Mouse (Mus musculus) MEL (cell line): ENCODE data around the gene Dusp12. TPM values are rescaled to one million over a fixed set of nuclear protein-coding genes. Genes with fewer than 3 reads are reported as not detected.
A peak's percentile ranks its signal among the peaks of the same experiment; 100 is the strongest.

Experiments
- DNase-seq: peaks from one replicate; pipeline ENCODE4 v3.0.0; 2011; ENCODE audit warnings: low read depth, low spot score
- H3K27ac ChIP-seq: 2 replicates; pipeline ENCODE4 v1.5.1; 2012; ENCODE audit warnings: low read depth, mild to moderate bottlenecking, control low read depth, low read length, moderate library complexity; ENCODE audit not compliant: control insufficient read depth
- H3K27me3 ChIP-seq, 2 experiments: fragments of 150-350 bp in 1 of 2; sonication (generic) in 1 of 2; 2 replicates each; pipeline ENCODE4 v1.6.1; 2012; ENCODE audit warnings: low read length in 2 of 2, mild to moderate bottlenecking in 2 of 2, improper control_type of control experiment in 1 of 2, moderate library complexity in 1 of 2; ENCODE audit not compliant: insufficient read depth in 2 of 2, control insufficient read depth in 1 of 2
- H3K36me3 ChIP-seq, 2 experiments: 2 replicates each; pipeline ENCODE4 v1.6.1; 2012 to 2014; ENCODE audit warnings: low read length in 2 of 2, improper control_type of control experiment in 1 of 2, inconsistent platforms in 1 of 2, mild to moderate bottlenecking in 1 of 2; ENCODE audit not compliant: insufficient read depth in 2 of 2, control insufficient read depth in 1 of 2
- H3K4me1 ChIP-seq, 2 experiments: fragments of 150-350 bp in 1 of 2; sonication (generic) in 1 of 2; 2 replicates each; pipeline ENCODE4 v1.6.1; 2012; ENCODE audit warnings: low read length in 2 of 2, improper control_type of control experiment in 1 of 2, mild to moderate bottlenecking in 1 of 2; ENCODE audit not compliant: insufficient read depth in 2 of 2, control insufficient read depth in 1 of 2
- H3K4me3 ChIP-seq, 2 experiments: fragments of 150-350 bp in 1 of 2; sonication (generic) in 1 of 2; 2 replicates each; pipeline ENCODE4 v1.5.1; 2012; ENCODE audit warnings: low read depth in 2 of 2, low read length in 2 of 2, mild to moderate bottlenecking in 2 of 2, moderate library complexity in 2 of 2, control low read depth in 1 of 2, improper control_type of control experiment in 1 of 2; ENCODE audit not compliant: control insufficient read depth in 1 of 2, insufficient read depth in 1 of 2
- H3K79me2 ChIP-seq: 2 replicates; pipeline ENCODE4 v1.6.1; 2012; ENCODE audit warnings: mild to moderate bottlenecking, low read length, moderate library complexity; ENCODE audit not compliant: control insufficient read depth, poor library complexity, insufficient read depth
- H3K9ac ChIP-seq: 2 replicates; pipeline ENCODE4 v1.6.1; 2012; ENCODE audit warnings: low read depth, mild to moderate bottlenecking, control low read depth, low read length, moderate library complexity; ENCODE audit not compliant: control insufficient read depth, poor library complexity, severe bottlenecking
- H3K9me3 ChIP-seq: fragments of 150-350 bp; sonication (generic); replicated peaks from 2 replicates; pipeline ENCODE4 v1.6.1; 2012; ENCODE audit warnings: mild to moderate bottlenecking, low read length, improper control_type of control experiment, moderate library complexity; ENCODE audit not compliant: insufficient read depth
- BHLHE40 ChIP-seq: IDR thresholded peaks from 2 replicates; pipeline ENCODE4 v1.6.1; 2012; ENCODE audit warnings: low read depth, mild to moderate bottlenecking, inconsistent platforms, low read length, improper control_type of control experiment, borderline replicate concordance
- E2F4 ChIP-seq: IDR thresholded peaks from 2 replicates; pipeline ENCODE4 v1.6.1; 2011; ENCODE audit warnings: low read depth, low read length, improper control_type of control experiment, borderline replicate concordance
- ELF1 ChIP-seq: IDR thresholded peaks from 2 replicates; pipeline ENCODE4 v1.6.1; 2014; ENCODE audit warnings: low read depth, mild to moderate bottlenecking, inconsistent platforms, low read length, improper control_type of control experiment, moderate library complexity
- GABPA ChIP-seq: IDR thresholded peaks from 2 replicates; pipeline ENCODE4 v1.6.1; 2012; ENCODE audit warnings: low read depth, mild to moderate bottlenecking, inconsistent platforms, low read length, improper control_type of control experiment, moderate library complexity
- JUND ChIP-seq: IDR thresholded peaks from 2 replicates; pipeline ENCODE4 v1.6.1; 2011; ENCODE audit warnings: low read depth, mild to moderate bottlenecking, improper control_type of control experiment, low read length
- MAX ChIP-seq: IDR thresholded peaks from 2 replicates; pipeline ENCODE4 v1.6.1; 2011; ENCODE audit warnings: low read length, improper control_type of control experiment
- MAZ ChIP-seq: IDR thresholded peaks from 2 replicates; pipeline ENCODE4 v1.6.1; 2012; ENCODE audit warnings: low read depth, mild to moderate bottlenecking, inconsistent platforms, low read length, improper control_type of control experiment
- MYB ChIP-seq: IDR thresholded peaks from 2 replicates; pipeline ENCODE4 v1.6.1; 2011; ENCODE audit warnings: mild to moderate bottlenecking, low read depth, low read length, improper control_type of control experiment
- MYC ChIP-seq: IDR thresholded peaks from 2 replicates; pipeline ENCODE4 v1.6.1; 2011; ENCODE audit warnings: low read depth, mild to moderate bottlenecking, low read length, improper control_type of control experiment, moderate library complexity
- NELFE ChIP-seq: IDR thresholded peaks from 2 replicates; pipeline ENCODE4 v1.6.1; 2011; ENCODE audit warnings: low read depth, low read length, improper control_type of control experiment
- NRF1 ChIP-seq: IDR thresholded peaks from 2 replicates; pipeline ENCODE4 v1.6.1; 2014; ENCODE audit warnings: low read depth, mild to moderate bottlenecking, inconsistent platforms, low read length, improper control_type of control experiment, moderate library complexity; ENCODE audit not compliant: poor library complexity, insufficient read depth, severe bottlenecking
- POLR2AphosphoS2 ChIP-seq: IDR thresholded peaks from 2 replicates; pipeline ENCODE4 v1.6.1; 2011; ENCODE audit warnings: low read length, improper control_type of control experiment
- TBP ChIP-seq: IDR thresholded peaks from 2 replicates; pipeline ENCODE4 v1.8.0; 2011; ENCODE audit warnings: low read depth, low read length, improper control_type of control experiment
- TCF12 ChIP-seq: IDR thresholded peaks from 2 replicates; pipeline ENCODE4 v1.6.1; 2014; ENCODE audit warnings: low read depth, mild to moderate bottlenecking, inconsistent platforms, low read length, improper control_type of control experiment, moderate library complexity
- UBTF ChIP-seq: IDR thresholded peaks from 2 replicates; pipeline ENCODE4 v1.6.1; 2012; ENCODE audit warnings: low read depth, mild to moderate bottlenecking, inconsistent platforms, low read length, improper control_type of control experiment, moderate library complexity, borderline replicate concordance; ENCODE audit not compliant: insufficient read depth
- ZC3H11A ChIP-seq: IDR thresholded peaks from 2 replicates; pipeline ENCODE4 v1.6.1; 2012; ENCODE audit warnings: low read depth, mild to moderate bottlenecking, inconsistent platforms, low read length, improper control_type of control experiment
- ZKSCAN1 ChIP-seq: IDR thresholded peaks from 2 replicates; pipeline ENCODE4 v1.6.1; 2012; ENCODE audit warnings: low read depth, mild to moderate bottlenecking, inconsistent platforms, low read length, improper control_type of control experiment, moderate library complexity
- ZMIZ1 ChIP-seq: IDR thresholded peaks from 2 replicates; pipeline ENCODE4 v1.6.1; 2012; ENCODE audit warnings: low read depth, mild to moderate bottlenecking, inconsistent platforms, low read length, improper control_type of control experiment, moderate library complexity
- ZNF384 ChIP-seq: IDR thresholded peaks from 2 replicates; pipeline ENCODE4 v1.6.1; 2012; ENCODE audit warnings: low read depth, mild to moderate bottlenecking, inconsistent platforms, low read length, improper control_type of control experiment
- polyA plus RNA-seq, 2 experiments: library from polyadenylated mRNA; stranded (reverse) in 1 of 2; unstranded in 1 of 2; fragments of >175 nt in 1 of 2; fragments of >200 nt in 1 of 2; gene quantifications; 2 replicates each; pipeline versions ENCODE4 v1.2.1 to v1.2.4; 2012; ENCODE audit warnings: low replicate concordance in 2 of 2, low read depth in 1 of 2; ENCODE audit not compliant: insufficient read length in 2 of 2, insufficient read depth in 1 of 2, missing spikeins in 1 of 2
- total RNA-seq: library from RNA; depleted of rRNA; stranded (reverse); fragments of 300-350 nt; gene quantifications from 2 replicates; pipeline ENCODE4 v1.2.3, GENCODE M21; 2012

Dusp12 gene
- total and polyA plus RNA-seq, 3 experiments: 33.8 to 50.0 TPM; not detected in 1

DNA sequence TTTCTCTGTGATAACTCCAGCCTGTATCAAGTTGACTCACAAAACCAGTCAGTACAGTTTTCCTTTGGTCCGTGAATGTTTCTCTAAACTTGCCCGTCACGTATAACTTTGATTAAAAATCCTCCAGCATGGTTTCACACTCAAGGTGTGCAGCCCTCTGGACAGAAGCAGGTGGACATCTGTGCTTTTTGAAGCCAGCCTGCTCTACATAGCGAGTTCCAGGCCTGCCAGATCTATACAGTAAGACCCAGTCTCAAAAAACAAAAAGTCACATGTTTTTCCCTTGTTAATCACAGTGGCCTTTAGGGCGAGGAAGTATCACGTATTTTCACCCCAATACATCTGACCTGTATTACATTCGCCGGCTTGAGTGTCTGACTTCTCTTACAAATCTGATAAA lies 950 bp downstream of the Dusp12 start:
- Histone ChIP-seq H3K79me2 (peaks cover 34% of the 10 kb centered on the region), H3K9me3 (no peaks in the 10 kb centered on the region), H3K9ac (peak overlapping the region; percentile 89), H3K27me3 (no peaks in the 10 kb centered on the region), H3K27ac (peak overlapping the region; percentile 6), H3K4me1 (peaks cover 6 to 7% of the 10 kb centered on the region in 2 experiments), H3K4me3 (peak overlapping the region; percentile 62 to 86), H3K36me3 (peaks cover 5 to 8% of the 10 kb centered on the region in 2 experiments; a peak in 3 of 4 replicates)
- TF ChIP-seq UBTF: no peak
- TF ChIP-seq MYC: no peak
- TF ChIP-seq ELF1: no peak
- TF ChIP-seq GABPA: no peak
- TF ChIP-seq POLR2AphosphoS2: no peak
- TF ChIP-seq MAZ: no peak
- TF ChIP-seq NRF1: no peak
- no peak for TF ChIP-seq ZKSCAN1
- TF ChIP-seq NELFE: no peak
- TF ChIP-seq TBP: no peak
- no peak for TF ChIP-seq TCF12
- no peak for TF ChIP-seq ZNF384
- no peak for TF ChIP-seq ZMIZ1
- TF ChIP-seq JUND: no peak
- TF ChIP-seq ZC3H11A: no peak
- TF ChIP-seq MYB: no peak
- DNase-seq: peak; percentile 36

DNA sequence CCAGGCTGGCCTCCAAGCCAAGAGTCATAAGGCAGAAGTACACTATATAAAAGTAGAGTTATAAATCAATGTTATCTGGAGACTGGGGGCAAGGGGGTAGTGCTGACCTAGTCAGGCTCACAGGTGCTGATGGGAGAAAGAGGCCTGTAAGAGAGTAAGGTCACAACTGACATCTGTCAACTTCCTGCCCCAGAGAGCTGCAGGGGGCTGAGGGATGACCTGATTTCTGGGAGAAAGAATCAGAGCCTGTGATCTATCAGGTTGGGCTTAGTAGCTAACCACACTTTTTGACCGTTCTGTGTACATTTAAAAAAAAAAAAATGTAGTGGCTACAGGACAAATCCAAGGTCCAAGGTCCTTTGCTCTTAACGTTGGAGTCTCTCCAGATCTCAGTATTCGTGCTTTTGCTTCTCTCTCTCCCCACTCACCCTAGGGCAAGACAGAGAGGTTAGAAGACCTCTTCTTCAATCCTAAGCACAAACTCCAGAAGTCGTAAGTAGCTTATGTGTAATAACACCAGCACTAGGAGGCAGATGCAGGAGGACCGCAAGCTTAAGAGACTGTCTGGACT lies 2.3 kb downstream of the Dusp12 start:
- peaks cover 6 to 7% of the 10 kb centered on the region in 2 experiments for H3K4me1 ChIP-seq
- H3K9me3 ChIP-seq: no peaks in the 10 kb centered on the region
- no peaks in the 10 kb centered on the region for H3K27me3 ChIP-seq
- DNase-seq: no peak
- peaks cover 8 to 11% of the 10 kb centered on the region in 2 experiments for H3K36me3 ChIP-seq
- no peak for TF ChIP-seq MYB
- no peak for TF ChIP-seq MAX
- TF ChIP-seq GABPA: no peak
- no peak for TF ChIP-seq POLR2AphosphoS2
- no peak for TF ChIP-seq ELF1
- no peak for TF ChIP-seq E2F4
- no peak for TF ChIP-seq BHLHE40
- no peak for TF ChIP-seq TBP
- TF ChIP-seq, all 39 proteins: peak for 0
- Histone ChIP-seq H3K9ac (no peak overlapping the region), H3K4me3 (no peak overlapping the region), H3K79me2 (peaks cover 34% of the 10 kb centered on the region), H3K27ac (no peak overlapping the region)
